Mouse (Mus musculus): ENCODE data around the gene Khk.

Gene Khk

DNA sequence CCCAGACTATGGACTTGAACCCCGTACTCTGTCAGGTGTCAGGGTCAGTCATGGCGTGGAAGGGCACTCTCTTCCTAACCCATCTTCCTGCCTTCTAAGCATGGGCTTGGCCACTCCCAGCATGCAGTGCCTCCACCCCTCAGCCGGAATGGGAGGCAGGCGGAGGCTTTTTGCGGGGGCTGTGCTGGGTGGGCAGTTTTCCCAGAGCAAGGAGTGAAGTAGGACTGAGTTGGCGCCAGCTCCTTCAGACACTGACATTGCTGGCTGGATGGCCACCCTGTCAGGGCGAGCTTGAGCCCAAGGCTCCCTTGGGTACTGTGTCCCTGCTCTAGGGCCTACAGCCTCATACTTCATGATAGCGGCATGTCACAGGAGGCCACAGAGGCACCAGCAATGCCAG, 47.2 kb downstream of the Khk start, which contains the start of gene Tcf23:
Gene Tcf23, plus strand, starts transcription at position 247 of the 400 bp plus-strand sequence.
- no peak for DNase-seq (ENCODE audit: extremely low read depth, low read depth, low spot score)

DNA sequence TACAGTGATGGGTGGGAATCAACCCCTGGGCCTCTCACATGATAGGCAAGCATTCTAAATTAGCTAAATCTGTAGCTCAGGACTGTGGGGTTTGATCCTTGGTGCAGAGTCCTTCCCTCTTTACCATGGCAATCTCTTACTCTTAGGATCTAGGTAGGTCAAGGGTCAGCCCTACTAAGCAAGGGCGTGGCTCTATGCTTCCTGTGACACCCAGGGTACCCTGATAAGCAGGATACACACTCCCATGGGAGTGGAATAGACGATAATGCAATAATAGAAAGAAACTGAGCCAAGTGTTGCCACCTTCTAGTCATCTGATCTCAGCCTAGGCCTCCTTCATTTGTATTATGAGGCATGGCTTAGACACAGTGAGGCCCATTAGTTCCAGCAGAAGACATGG, 48.2 kb downstream of the Khk start:
- DNase-seq (ENCODE audit: extremely low read depth, low read depth, low spot score): no peak

DNA sequence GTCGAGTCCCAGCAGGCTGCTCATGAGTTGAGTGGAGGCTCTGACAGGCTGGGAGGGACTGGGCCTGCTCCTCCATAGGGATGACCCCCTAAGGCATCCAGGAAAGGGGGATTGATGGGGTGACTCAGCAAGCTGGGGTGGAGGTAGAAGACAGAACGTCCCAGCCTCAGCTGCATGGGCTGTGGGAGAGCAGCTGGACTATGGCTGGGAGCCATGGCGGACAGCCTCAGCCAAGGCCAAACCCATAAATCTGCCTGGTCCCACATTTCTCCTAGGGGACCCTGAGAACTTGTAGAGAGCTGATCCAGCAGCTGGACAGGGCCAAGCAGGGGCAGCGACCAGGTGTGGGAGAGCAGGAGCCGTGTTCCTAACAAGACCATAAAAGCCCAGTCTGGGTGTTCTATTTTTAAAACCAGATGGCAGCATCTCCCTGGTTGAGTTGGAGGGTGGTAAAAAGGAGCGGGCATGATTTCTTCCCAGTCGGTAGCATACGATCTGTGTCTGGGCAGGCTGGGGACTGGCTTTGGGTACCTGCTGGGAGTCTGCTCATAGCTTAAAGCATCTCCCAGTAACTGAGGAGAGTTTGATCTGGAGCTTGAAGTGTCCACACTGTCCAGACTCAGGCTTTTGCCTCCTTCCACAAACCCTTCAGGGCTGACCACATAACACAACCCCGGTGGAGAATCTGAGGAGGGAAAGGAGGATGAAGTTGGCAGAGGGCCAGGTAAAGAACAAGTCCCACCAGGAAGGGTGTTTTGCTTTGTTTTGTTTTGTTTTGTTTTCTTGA, 53.8 kb downstream of the Khk start:
- no peak for DNase-seq (ENCODE audit: extremely low read depth, low read depth, low spot score)
